In genomic region chr15:12674026-12674425, GRCm38 (mm10) we compare ENCODE assay signal across 19 mouse cellular contexts.
"Had no signal": no experiment of that assay in that cellular context is flagged by ENCODE, and none has a peak within 500 bp of the region (broad histone marks: within the 10 kb centered on the region; RNA-seq: fewer than 3 reads in every experiment).

No protein-coding gene starts in this region.

- H3K27ac ChIP-seq: intestine, embryonic 15.5 days; limb, embryonic 12.5 days; limb, embryonic 15.5 days; liver, embryonic 14.5 days; lung, embryonic 15.5 days; midbrain, embryonic 10.5 days; midbrain, embryonic 13.5 days; neural tube, embryonic 13.5 days had no signal

- DNase-seq: left cerebral cortex, postnatal 4 days; lung, adult 18-20 months; lung, postnatal 10 days; lung, postnatal 36 days; thymus, adult 18-20 months; thymus, postnatal 4 days had no signal

- ATAC-seq: hindbrain, embryonic 16.5 days; intestine, embryonic 15.5 days; midbrain, embryonic 13.5 days; midbrain, embryonic 16.5 days had no signal

- H3K4me3 ChIP-seq: intestine, embryonic 15.5 days; limb, embryonic 12.5 days; limb, embryonic 15.5 days; lung, embryonic 15.5 days; megakaryocyte, embryonic 14.5 days; midbrain, embryonic 10.5 days; midbrain, embryonic 13.5 days; myocyte; neural tube, embryonic 13.5 days had no signal

- H3K4me1 ChIP-seq: intestine, embryonic 15.5 days; limb, embryonic 15.5 days; midbrain, embryonic 13.5 days; neural tube, embryonic 13.5 days had no signal

- H3K9ac ChIP-seq: intestine, embryonic 15.5 days; limb, embryonic 12.5 days; limb, embryonic 15.5 days; liver, embryonic 14.5 days; lung, embryonic 15.5 days; midbrain, embryonic 13.5 days; neural tube, embryonic 13.5 days had no signal

- H3K27me3 ChIP-seq: intestine, embryonic 15.5 days; limb, embryonic 12.5 days; limb, embryonic 15.5 days; lung, embryonic 15.5 days; megakaryocyte, embryonic 14.5 days; midbrain, embryonic 13.5 days; neural tube, embryonic 13.5 days had no signal

- H3K36me3 ChIP-seq: intestine, embryonic 15.5 days; limb, embryonic 12.5 days; limb, embryonic 15.5 days; lung, embryonic 15.5 days; midbrain, embryonic 10.5 days; midbrain, embryonic 13.5 days; neural tube, embryonic 13.5 days had no signal

- H3K9me3 ChIP-seq: intestine, embryonic 15.5 days; limb, embryonic 12.5 days; limb, embryonic 15.5 days; lung, embryonic 15.5 days; midbrain, embryonic 10.5 days; midbrain, embryonic 13.5 days had no signal

- H3K4me2 ChIP-seq: intestine, embryonic 15.5 days; limb, embryonic 12.5 days; limb, embryonic 15.5 days; liver, embryonic 11.5 days; lung, embryonic 15.5 days; midbrain, embryonic 13.5 days; neural tube, embryonic 13.5 days had no signal
